In genomic region chr13:3850330-3850729, GRCm38 (mm10) we compare ENCODE assay signal across 26 mouse cellular contexts. TPM values are rescaled to one million over a fixed set of nuclear protein-coding genes. Genes with fewer than 3 reads are reported as not detected.
DNase-seq lines count a peak whose midpoint lies in the region; ATAC-seq and TF ChIP-seq lines count a peak whose summit lies in the region.
"Had no signal": no experiment of that assay in that cellular context is flagged by ENCODE, and none has a peak within 500 bp of the region (broad histone marks: within the 10 kb centered on the region; RNA-seq: fewer than 3 reads in every experiment).

No protein-coding gene starts in this region.

- no peak overlapping the region for H3K27ac ChIP-seq in intestine, embryonic 14.5 days (ENCODE audit: low read depth)
- no peak overlapping the region for H3K27ac ChIP-seq in intestine, postnatal 0 days (ENCODE audit: low read depth, low read length)
- H3K27ac ChIP-seq: embryonic facial prominence, embryonic 10.5 days; embryonic facial prominence, embryonic 12.5 days; forebrain, embryonic 13.5 days; forebrain, embryonic 15.5 days had no signal

- DNase-seq in embryo, embryonic 10 days (ENCODE audit: low spot score), result peak; percentile 1
- DNase-seq in embryo, embryonic 9.5 days (ENCODE audit: extremely low spot score), result no peak
- peak; percentile 25 for DNase-seq in intestine, embryonic 14.5 days (ENCODE audit: low spot score)
- peak; percentile 52 for DNase-seq in ZHBTc4 (ENCODE audit: low read depth, low spot score)
- DNase-seq in spleen, postnatal 36 days (ENCODE audit: low spot score in 2 of 2), result no peak
- DNase-seq: adrenal gland, adult 2 months; adrenal gland, postnatal 10 days; adrenal gland, postnatal 25 days; B cell, adult 2 months; cerebellum, adult 11-12 months; cerebellum, adult 2 months; cerebellum, adult 9-10 months; cerebellum, postnatal 10 days; cerebellum, postnatal 25 days; embryo, embryonic 11 days; forebrain, postnatal 0 days had no signal

- no peak overlapping the region for H3K9ac ChIP-seq in intestine, embryonic 14.5 days (ENCODE audit: low read length)
- H3K9ac ChIP-seq in intestine, postnatal 0 days (ENCODE audit: low read depth, low read length), result no peak overlapping the region
- H3K9ac ChIP-seq: embryonic facial prominence, embryonic 12.5 days; forebrain, embryonic 13.5 days; forebrain, embryonic 15.5 days; forebrain, postnatal 0 days had no signal

- no peaks in the 10 kb centered on the region for H3K36me3 ChIP-seq in intestine, embryonic 14.5 days (ENCODE audit: control insufficient read depth, insufficient read depth, low read length)
- H3K36me3 ChIP-seq in intestine, postnatal 0 days (ENCODE audit: control insufficient read depth, insufficient read depth), result no peaks in the 10 kb centered on the region
- H3K36me3 ChIP-seq: embryonic facial prominence, embryonic 10.5 days; embryonic facial prominence, embryonic 12.5 days; forebrain, embryonic 15.5 days had no signal

- 57% methylated on average over 1 of the region's 1 CpGs for WGBS in intestine, embryonic 14.5 days
- 85% methylated on average over 1 of the region's 1 CpGs for WGBS in intestine, postnatal 0 days

- H3K4me3 ChIP-seq in intestine, embryonic 14.5 days (ENCODE audit: low read depth, low read length), result no peak overlapping the region
- no peak overlapping the region for H3K4me3 ChIP-seq in intestine, postnatal 0 days (ENCODE audit: low read depth, low read length)
- H3K4me3 ChIP-seq: embryonic facial prominence, embryonic 10.5 days; embryonic facial prominence, embryonic 12.5 days; forebrain, embryonic 13.5 days; forebrain, embryonic 15.5 days had no signal

- ATAC-seq in intestine, embryonic 14.5 days (replicated peaks; ENCODE audit: low FRiP score, low TSS enrichment, low read depth), result no peak
- no peak for ATAC-seq in intestine, postnatal 0 days
- ATAC-seq: CD4-positive, CD25-positive, alpha-beta regulatory T cell, adult 4 months; forebrain, embryonic 13.5 days; forebrain, embryonic 15.5 days; forebrain, postnatal 0 days had no signal

- no peak for TF ChIP-seq CTCF in intestine, postnatal 0 days (IDR thresholded peaks at IDR 0.05; ENCODE audit: low read depth)

- H3K4me2 ChIP-seq in intestine, embryonic 14.5 days (ENCODE audit: low read length), result no peak overlapping the region
- H3K4me2 ChIP-seq in intestine, postnatal 0 days (replicated peaks; ENCODE audit: low read depth), result no peak overlapping the region
- H3K4me2 ChIP-seq: embryonic facial prominence, embryonic 12.5 days; forebrain, embryonic 13.5 days; forebrain, embryonic 15.5 days had no signal

- no peaks in the 10 kb centered on the region for H3K9me3 ChIP-seq in intestine, embryonic 14.5 days (ENCODE audit: control insufficient read depth, low read length)
- H3K9me3 ChIP-seq in intestine, postnatal 0 days (ENCODE audit: control insufficient read depth), result no peaks in the 10 kb centered on the region
- H3K9me3 ChIP-seq: embryonic facial prominence, embryonic 10.5 days; embryonic facial prominence, embryonic 12.5 days; forebrain, embryonic 13.5 days; forebrain, embryonic 15.5 days had no signal

- H3K4me1 ChIP-seq in intestine, embryonic 14.5 days (replicated peaks; ENCODE audit: control insufficient read depth, insufficient read depth, low read length), result no peaks in the 10 kb centered on the region
- no peaks in the 10 kb centered on the region for H3K4me1 ChIP-seq in intestine, postnatal 0 days (replicated peaks; ENCODE audit: control insufficient read depth, insufficient read depth, low read length)
- H3K4me1 ChIP-seq: embryonic facial prominence, embryonic 10.5 days; embryonic facial prominence, embryonic 12.5 days; forebrain, embryonic 13.5 days; forebrain, embryonic 15.5 days had no signal

- no peaks in the 10 kb centered on the region for H3K27me3 ChIP-seq in intestine, embryonic 14.5 days (replicated peaks; ENCODE audit: control insufficient read depth, insufficient read depth, low read length)
- H3K27me3 ChIP-seq in intestine, postnatal 0 days (replicated peaks; ENCODE audit: control insufficient read depth, insufficient read depth, low read length), result no peaks in the 10 kb centered on the region
- H3K27me3 ChIP-seq: CH12.LX; embryonic facial prominence, embryonic 12.5 days; forebrain, embryonic 13.5 days; forebrain, embryonic 15.5 days had no signal

RNA-seq across cellular contexts. Expression of gene Calm5, which starts 3.6 kb away (rescaled TPM):
- polyA plus RNA-seq in intestine, embryonic 14.5 days (2014; fragmentation: Nextera tagmentation; extraction: Ambion mirVana), result not detected in 2 replicates
- not detected in 2 replicates for polyA plus RNA-seq in intestine, postnatal 0 days (2015; fragmentation: Nextera tagmentation; extraction: Ambion mirVana)
- polyA plus RNA-seq: adrenal gland, adult 2 months; brain, embryonic 14.5 days; CD4-positive, CD25-positive, alpha-beta regulatory T cell, adult 4 months; cerebellum, adult 2 months; cortical plate, adult 2 months; embryonic facial prominence, embryonic 10.5 days; embryonic facial prominence, embryonic 12.5 days; forebrain, embryonic 11.5 days; forebrain, embryonic 13.5 days; forebrain, embryonic 15.5 days; forebrain, postnatal 0 days had no signal

RNA-seq across cellular contexts. Expression of gene Calm4, which starts 12.8 kb away (rescaled TPM):
- polyA plus RNA-seq in intestine, embryonic 14.5 days (2014; fragmentation: Nextera tagmentation; extraction: Ambion mirVana), result not detected in 2 replicates
- polyA plus RNA-seq in intestine, postnatal 0 days (2015; fragmentation: Nextera tagmentation; extraction: Ambion mirVana), result not detected in 2 replicates
- polyA plus RNA-seq: adrenal gland, adult 2 months; CD4-positive, CD25-positive, alpha-beta regulatory T cell, adult 4 months; cerebellum, adult 2 months; cortical plate, adult 2 months; embryonic facial prominence, embryonic 10.5 days; forebrain, embryonic 11.5 days; forebrain, embryonic 13.5 days; forebrain, embryonic 15.5 days; forebrain, postnatal 0 days had no signal

RNA-seq across cellular contexts. Expression of gene Calml3, which starts 46.2 kb away (rescaled TPM):
- not detected in 2 replicates for polyA plus RNA-seq in intestine, embryonic 14.5 days (2014; fragmentation: Nextera tagmentation; extraction: Ambion mirVana)
- not detected in 2 replicates for polyA plus RNA-seq in intestine, postnatal 0 days (2015; fragmentation: Nextera tagmentation; extraction: Ambion mirVana)
- polyA plus RNA-seq: adrenal gland, adult 2 months; CD4-positive, CD25-positive, alpha-beta regulatory T cell, adult 4 months; cerebellum, adult 2 months; cortical plate, adult 2 months; embryonic facial prominence, embryonic 10.5 days; forebrain, embryonic 11.5 days; forebrain, embryonic 13.5 days; forebrain, embryonic 15.5 days; forebrain, postnatal 0 days had no signal

Comparison
In these comparisons a context has a peak if more than half of its experiments do, and no peak if none do; other contexts are left out.
1. DNase-seq: peak in embryo, embryonic 10 days (single experiment), intestine, embryonic 14.5 days (single experiment) and ZHBTc4 (single experiment); none in embryo, embryonic 9.5 days (single experiment) and spleen, postnatal 36 days (0 of 2).